Mouse (Mus musculus): Measurements from ENCODE around the gene Hint1. TPM values are rescaled to one million over a fixed set of nuclear protein-coding genes. Genes with fewer than 3 reads are reported as not detected.

The Hint1 gene
- polyA plus RNA-seq, 1 experiment from 2014 or later: 358 TPM

Other genes with a start within 250 kb of the Hint1 start
- 17.2 and 19.1 TPM in 2 replicates for gene Cdc42se2, start 78.7 kb upstream of the Hint1 start, polyA plus RNA-seq (2015; fragmentation: Nextera tagmentation; extraction: Ambion mirVana)
- 3.2 and 3.8 TPM in 2 replicates for gene Lyrm7, start 5.5 kb upstream of the Hint1 start, polyA plus RNA-seq (2015; fragmentation: Nextera tagmentation; extraction: Ambion mirVana)
- 39.1 and 45.2 TPM in 2 replicates for gene Gpx3, start 36.1 kb downstream of the Hint1 start, polyA plus RNA-seq (2015; fragmentation: Nextera tagmentation; extraction: Ambion mirVana)
- gene Tnip1, start 96.5 kb downstream of the Hint1 start, polyA plus RNA-seq (2015; fragmentation: Nextera tagmentation; extraction: Ambion mirVana): 5.2 and 6.5 TPM in 2 replicates
- 56.9 and 66.1 TPM in 2 replicates for gene Anxa6, start 167.1 kb downstream of the Hint1 start, polyA plus RNA-seq (2015; fragmentation: Nextera tagmentation; extraction: Ambion mirVana)
- gene Ccdc69, start 211.7 kb downstream of the Hint1 start, polyA plus RNA-seq (2015; fragmentation: Nextera tagmentation; extraction: Ambion mirVana): 1.3 TPM in 2 replicates
- 27.4 and 32.6 TPM in 2 replicates for gene Gm2a, start 231.7 kb downstream of the Hint1 start, polyA plus RNA-seq (2015; fragmentation: Nextera tagmentation; extraction: Ambion mirVana)